Mouse (Mus musculus): Measurements from ENCODE around the gene Gm26920. TPM values are rescaled to one million over a fixed set of nuclear protein-coding genes. Genes with fewer than 3 reads are reported as not detected.
A peak's percentile ranks its signal among the peaks of the same experiment; 100 is the strongest.

The Gm26920 gene
- total RNA-seq, 2 experiments from 2014 or later: 0.59 TPM; not detected in 1

DNA sequence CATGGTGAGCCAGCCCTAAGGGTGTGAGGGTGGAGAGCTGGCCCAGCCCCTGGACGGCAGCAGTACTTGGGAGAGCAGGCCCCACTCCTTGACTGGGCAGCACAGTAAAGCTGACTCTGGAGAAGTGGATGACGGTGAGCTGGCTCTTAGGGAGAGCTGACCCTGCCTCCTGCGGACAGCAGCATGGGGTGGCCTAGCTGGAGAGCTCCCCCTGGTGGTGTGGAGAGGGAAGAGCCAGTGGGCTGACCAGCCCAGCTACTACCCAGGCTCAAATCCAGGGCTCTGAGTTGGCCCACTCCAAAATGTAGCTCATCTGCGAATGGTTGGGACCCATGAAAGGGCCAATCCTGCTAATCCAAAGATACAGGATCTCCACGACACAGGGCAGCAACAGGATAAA lies 25.6 kb downstream of the Gm26920 start:
- DNase-seq (ENCODE audit: low spot score in 2 of 2): no peak
- intact Hi-C loops (cut with DNase I): loop anchor here (10.0 kb wide), 1 partner anchor 50 kb away; no protein-coding TSS in a partner anchor

- intact Hi-C loops (cut with DNase I): loop anchor here (10.0 kb wide), 1 partner anchor 48 kb away; no protein-coding TSS in a partner anchor
- DNase-seq (ENCODE audit: low spot score in 2 of 2): no peak
Measured at GRCm38 (mm10) chr7:30062478-30062877, 27.7 kb downstream of the Gm26920 start.

GRCm38 (mm10) chr7:30060341-30060740 lies 29.9 kb downstream of the Gm26920 start:
- no peak for DNase-seq (ENCODE audit: low spot score in 2 of 2)
- intact Hi-C loops (cut with DNase I): loop anchor here (10.0 kb wide), 1 partner anchor 46 kb away; no protein-coding TSS in a partner anchor

DNA sequence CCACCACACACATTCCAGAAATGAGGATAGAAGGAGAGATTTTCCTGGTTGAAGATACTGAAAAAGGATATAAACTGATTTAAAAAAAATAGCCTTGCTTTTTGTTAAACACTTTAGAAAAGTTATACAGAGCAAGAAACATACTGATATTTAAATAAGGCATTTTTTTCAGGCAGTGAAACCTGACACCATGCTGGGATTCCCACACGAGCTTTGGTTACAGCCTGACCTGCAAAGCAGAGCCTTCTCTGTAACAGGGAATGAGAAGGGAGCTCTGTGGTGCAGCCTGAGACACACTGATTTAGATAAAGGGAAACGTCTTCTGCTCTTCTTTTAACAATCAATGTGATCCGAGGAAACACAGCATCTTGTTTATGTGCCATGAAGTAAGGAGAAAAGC lies 36.6 kb downstream of the Gm26920 start:
- no peak for DNase-seq (ENCODE audit: low spot score in 2 of 2)
- intact Hi-C loops (cut with DNase I): no loop called here

- intact Hi-C loops (cut with DNase I): no loop called here
- DNase-seq (ENCODE audit: low spot score in 2 of 2): peak; percentile 80 to 91
Measured at GRCm38 (mm10) chr7:30050882-30051548, 39.2 kb downstream of the Gm26920 start, which contains the start of gene Zfp14. Gene Zfp14, minus strand, starts transcription at chr7:30051380.

DNA sequence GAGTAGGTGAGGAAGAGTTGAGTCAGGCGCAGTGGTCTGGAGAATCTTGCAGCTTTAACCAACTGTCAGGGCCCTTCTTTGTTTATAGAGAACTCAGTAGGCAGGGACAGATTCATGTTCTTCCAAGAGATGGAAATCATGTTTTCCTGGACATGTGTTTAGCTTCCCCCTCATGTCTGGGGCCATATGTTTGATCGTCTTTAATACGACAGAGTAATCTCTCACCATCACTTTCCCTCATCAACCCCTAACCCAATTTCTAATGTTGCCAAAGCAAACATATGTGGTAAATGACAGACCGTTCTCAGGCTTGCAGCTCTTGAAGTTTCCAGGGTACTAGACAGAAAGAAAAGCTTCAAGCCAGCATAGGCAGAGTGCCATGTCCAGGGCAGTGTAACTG lies 42.1 kb downstream of the Gm26920 start:
- intact Hi-C loops (cut with DNase I): no loop called here
- DNase-seq (ENCODE audit: low spot score in 2 of 2): no peak

DNA sequence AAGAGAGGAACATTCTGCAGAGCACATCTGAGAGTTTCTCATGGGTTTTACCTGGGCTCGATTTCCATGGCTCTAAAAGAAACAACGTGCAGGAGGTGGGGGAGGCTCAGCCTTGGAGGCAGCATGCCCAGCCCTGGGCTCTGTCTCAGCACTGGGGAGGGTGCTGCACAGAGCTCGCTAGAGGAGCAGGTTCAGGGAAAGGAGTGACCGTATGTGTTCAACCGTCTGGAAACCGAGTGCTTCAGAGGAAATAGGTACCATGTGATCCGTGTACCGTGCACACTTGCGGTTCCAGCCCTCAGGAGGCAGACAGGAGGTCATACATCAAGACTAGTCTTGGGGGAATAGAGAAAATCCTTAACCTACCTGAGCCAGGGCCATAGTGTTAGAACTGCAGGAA lies 45.9 kb downstream of the Gm26920 start:
- no peak for DNase-seq (ENCODE audit: low spot score in 2 of 2)
- intact Hi-C loops (cut with DNase I): no loop called here

DNA sequence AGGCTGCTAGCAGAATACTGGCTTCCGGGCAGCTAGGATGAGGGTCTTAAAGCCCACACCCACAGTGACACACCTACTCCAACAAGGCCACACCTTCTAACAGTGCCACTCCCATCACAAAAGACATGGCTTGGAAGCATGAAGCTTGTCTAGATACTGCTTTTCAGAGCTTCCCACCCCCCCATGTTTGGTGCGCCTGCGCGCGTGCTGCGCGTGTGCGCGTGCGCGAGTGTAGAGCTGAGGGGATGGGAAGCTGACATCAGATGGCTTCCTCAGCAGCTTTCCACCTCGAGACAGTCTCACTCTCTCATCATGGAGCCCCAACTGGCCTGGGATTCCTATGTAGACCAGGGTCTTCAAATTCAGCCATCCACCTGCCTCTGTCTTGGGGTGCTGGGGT lies 55.9 kb downstream of the Gm26920 start:
- DNase-seq (ENCODE audit: low spot score in 2 of 2): no peak
- intact Hi-C loops (cut with DNase I): no loop called here

DNA sequence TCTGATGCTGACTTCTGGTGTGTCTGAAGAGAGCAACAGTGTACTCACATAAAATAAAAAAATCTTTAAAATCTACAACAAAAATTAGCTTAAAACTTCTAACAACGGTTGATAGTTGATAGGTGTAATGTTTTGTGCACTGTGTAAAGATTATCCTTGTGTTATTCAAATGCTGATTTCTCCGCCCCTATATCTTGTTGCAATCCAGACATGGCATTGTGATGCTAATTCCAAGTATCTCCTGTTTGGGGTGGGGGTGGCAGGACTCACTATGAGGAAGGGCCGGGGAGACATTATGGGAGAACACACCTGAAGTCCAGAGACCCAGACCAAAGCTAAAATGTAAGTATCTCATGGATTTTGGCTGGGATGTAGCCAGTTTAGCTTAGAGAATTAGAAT lies 58.8 kb downstream of the Gm26920 start:
- no peak for DNase-seq (ENCODE audit: low spot score in 2 of 2)
- intact Hi-C loops (cut with DNase I): no loop called here

DNA sequence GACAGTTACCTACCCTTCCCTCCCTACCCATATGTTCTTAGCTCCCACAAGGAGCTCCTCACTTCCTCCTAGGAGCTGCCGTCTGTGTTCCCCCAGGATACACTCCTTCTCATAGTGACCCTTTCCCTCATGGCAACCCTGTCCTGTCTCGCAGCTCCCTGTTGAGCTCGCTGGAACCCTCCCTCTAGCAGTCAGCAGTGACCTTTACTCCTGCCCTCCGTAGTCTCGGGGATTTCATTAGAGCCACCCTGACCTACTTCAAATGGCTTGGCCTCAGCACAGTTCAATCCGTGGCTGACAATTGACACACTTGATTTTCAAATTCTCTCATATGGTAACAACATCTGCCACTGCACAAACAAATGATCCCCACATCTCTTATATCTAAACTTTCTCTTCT lies 59.5 kb downstream of the Gm26920 start:
- DNase-seq (ENCODE audit: low spot score in 2 of 2): no peak
- intact Hi-C loops (cut with DNase I): no loop called here

- no peak for DNase-seq (ENCODE audit: low spot score in 2 of 2)
- intact Hi-C loops (cut with DNase I): no loop called here
Measured at GRCm38 (mm10) chr7:30028572-30028971, 61.6 kb downstream of the Gm26920 start.

- intact Hi-C loops (cut with DNase I): no loop called here
- DNase-seq (ENCODE audit: low spot score in 2 of 2): no peak
Measured at GRCm38 (mm10) chr7:30027331-30027730, 62.9 kb downstream of the Gm26920 start.

GRCm38 (mm10) chr7:30025358-30025757 lies 64.9 kb downstream of the Gm26920 start:
- intact Hi-C loops (cut with DNase I): no loop called here
- no peak for DNase-seq (ENCODE audit: low spot score in 2 of 2)

DNA sequence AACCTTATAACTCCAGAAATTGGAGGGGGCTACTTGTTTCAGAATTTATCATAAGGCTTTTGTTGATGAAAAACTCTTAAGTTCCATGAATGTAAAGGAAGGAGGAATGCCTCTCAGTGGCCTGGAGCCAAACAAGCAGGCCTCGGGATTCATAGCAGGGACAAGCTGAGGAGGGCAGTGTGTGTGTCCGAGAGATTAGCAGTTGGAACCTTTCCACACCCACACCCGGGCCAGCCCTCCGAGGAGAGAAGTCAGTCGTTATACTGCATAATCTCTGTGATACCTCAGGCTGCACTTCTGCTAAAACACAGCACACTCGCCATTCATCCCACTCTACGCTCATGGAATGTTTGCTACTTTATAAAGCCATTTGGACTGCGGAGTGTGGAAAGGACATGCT lies 66.4 kb downstream of the Gm26920 start:
- intact Hi-C loops (cut with DNase I): no loop called here

DNA sequence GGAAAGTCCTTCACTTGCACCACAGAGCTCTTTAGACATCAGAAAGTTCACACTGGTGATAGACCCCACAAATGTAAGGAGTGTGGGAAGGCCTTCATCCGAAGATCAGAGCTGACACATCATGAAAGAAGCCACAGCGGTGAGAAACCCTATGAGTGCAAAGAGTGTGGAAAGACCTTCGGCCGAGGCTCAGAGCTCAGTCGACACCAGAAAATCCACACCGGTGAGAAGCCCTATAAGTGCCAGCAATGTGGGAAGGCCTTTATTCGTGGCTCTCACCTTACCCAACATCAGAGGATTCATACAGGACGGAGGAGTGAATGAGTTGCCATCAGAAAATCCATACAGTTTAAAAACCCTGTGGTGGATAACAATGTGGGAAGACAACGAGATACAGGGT lies 66.9 kb downstream of the Gm26920 start:
- intact Hi-C loops (cut with DNase I): no loop called here
- DNase-seq (ENCODE audit: low spot score in 2 of 2): no peak

More for the DNA sequence above, 66.4 kb downstream of the Gm26920 start:
- DNase-seq (ENCODE audit: low spot score in 2 of 2): no peak

- no peak for DNase-seq (ENCODE audit: low spot score in 2 of 2)
- intact Hi-C loops (cut with DNase I): loop anchor here (10.0 kb wide), 2 partner anchors 45 to 145 kb away; partner anchors contain the start of gene Zfp146
Measured at GRCm38 (mm10) chr7:30019543-30019942, 70.7 kb downstream of the Gm26920 start.

GRCm38 (mm10) chr7:30017226-30017625 lies 73.0 kb downstream of the Gm26920 start:
- intact Hi-C loops (cut with DNase I): loop anchor here (10.0 kb wide), 2 partner anchors 48 to 148 kb away; partner anchors contain the start of gene Zfp146
- no peak for DNase-seq (ENCODE audit: low spot score in 2 of 2)

DNA sequence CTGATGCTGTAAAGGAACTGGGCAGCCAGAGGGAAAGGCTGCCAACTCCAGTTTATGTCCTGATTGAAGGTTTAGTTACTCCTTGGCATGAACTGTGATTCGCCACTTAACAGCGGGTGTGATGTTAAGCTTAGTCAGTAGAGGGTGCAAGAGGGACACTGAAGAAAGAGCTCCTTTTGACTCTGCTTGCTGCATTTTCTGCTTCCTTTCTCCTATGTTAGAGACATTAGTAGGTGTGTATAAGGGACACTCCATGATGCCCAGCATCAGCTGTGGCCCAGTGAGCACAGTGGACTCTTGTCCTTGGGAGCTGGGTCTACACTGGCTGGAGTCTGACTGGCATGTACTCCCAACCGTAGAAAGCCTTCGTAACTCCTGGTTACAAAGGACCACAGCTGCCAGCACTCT lies 77.2 kb downstream of the Gm26920 start:
- peak; percentile 75 to 79 for DNase-seq (ENCODE audit: low spot score in 2 of 2)
- intact Hi-C loops (cut with DNase I): loop anchor here (10.0 kb wide), 2 partner anchors 52 to 152 kb away; partner anchors contain the start of gene Zfp146

- intact Hi-C loops (cut with DNase I): loop anchor here (10.0 kb wide), 2 partner anchors 54 to 154 kb away; partner anchors contain the start of gene Zfp146
- DNase-seq (ENCODE audit: low spot score in 2 of 2): no peak
Measured at GRCm38 (mm10) chr7:30010551-30011195, 79.5 kb downstream of the Gm26920 start.

DNA sequence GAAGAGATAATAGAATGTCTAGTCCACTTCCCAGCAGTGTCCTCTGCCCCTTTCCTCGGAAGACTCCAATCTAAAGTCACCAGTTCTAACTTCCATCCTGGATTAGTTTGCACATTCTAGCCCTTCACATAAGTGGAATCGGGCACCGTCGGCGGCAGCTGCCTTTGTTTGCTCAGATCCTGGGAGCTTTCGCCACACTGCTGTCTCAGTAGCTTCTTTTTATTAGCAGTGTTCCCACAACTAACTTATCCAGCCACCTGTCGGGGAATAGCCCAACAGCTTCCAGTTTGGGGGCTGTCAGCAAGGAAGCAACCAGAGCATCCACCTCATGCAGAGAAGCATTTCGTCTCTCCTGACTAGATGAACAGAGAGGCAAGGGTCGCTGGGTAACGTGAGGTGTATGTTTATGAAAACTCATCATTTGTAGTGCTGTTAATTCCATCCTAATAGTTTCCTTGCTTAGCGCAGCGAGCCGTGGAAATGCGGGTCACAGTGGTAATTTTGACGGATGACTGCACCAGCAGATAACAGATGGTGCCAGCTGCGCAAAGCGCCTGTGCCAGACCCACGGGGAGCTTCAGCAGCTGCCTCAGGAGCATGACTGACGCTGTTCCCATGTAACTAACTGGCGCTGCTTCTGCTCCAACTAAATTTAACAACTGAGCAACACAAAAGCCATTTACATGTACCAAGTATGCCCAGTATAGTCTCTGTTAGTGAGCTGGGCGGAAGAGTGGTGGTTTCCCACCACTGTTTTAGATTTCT lies 80.7 kb downstream of the Gm26920 start:
- intact Hi-C loops (cut with DNase I): loop anchor here (10.0 kb wide), 2 partner anchors 55 to 155 kb away; partner anchors contain the start of gene Zfp146
- peak; percentile 71 to 84 for DNase-seq (ENCODE audit: low spot score in 2 of 2)
